Mouse (Mus musculus) heart, embryonic 15.5 days (tissue): ENCODE data around the gene Dyx1c1. TPM values are rescaled to one million over a fixed set of nuclear protein-coding genes. Genes with fewer than 3 reads are reported as not detected.
A peak's percentile ranks its signal among the peaks of the same experiment; 100 is the strongest.

Experiments
- ATAC-seq: fragments of 200-750 bp; cut with Nextera tagmentation; replicated peaks from 2 replicates; pipeline ENCODE4 v1.8.0; 2017; ENCODE audit warnings: low read depth, moderate TSS enrichment; ENCODE audit not compliant: insufficient number of reproducible peaks, insufficient read depth, low FRiP score
- H3K27ac ChIP-seq: fragments of 300-500 bp; sonication (generic); 2 replicates; pipeline ENCODE4 v1.5.1; 2015; ENCODE audit warnings: mild to moderate bottlenecking, inconsistent platforms
- H3K27me3 ChIP-seq: fragments of 300-500 bp; sonication (generic); 2 replicates; pipeline ENCODE4 v1.6.1; 2015; ENCODE audit warnings: inconsistent platforms
- H3K36me3 ChIP-seq: fragments of 300-500 bp; sonication (generic); 2 replicates; pipeline ENCODE4 v1.6.1; 2015; ENCODE audit warnings: mild to moderate bottlenecking, inconsistent platforms
- H3K4me1 ChIP-seq: fragments of 300-500 bp; sonication (generic); replicated peaks from 2 replicates; pipeline ENCODE4 v1.6.1; 2015; ENCODE audit warnings: inconsistent platforms
- H3K4me2 ChIP-seq: fragments of 300-500 bp; sonication (generic); 2 replicates; pipeline ENCODE4 v1.6.1; 2015; ENCODE audit warnings: inconsistent platforms, mild to moderate bottlenecking, moderate library complexity
- H3K4me3 ChIP-seq: fragments of 300-500 bp; sonication (generic); 2 replicates; pipeline ENCODE4 v1.5.1; 2015; ENCODE audit warnings: mild to moderate bottlenecking, inconsistent platforms
- H3K9ac ChIP-seq: fragments of 300-500 bp; sonication (generic); 2 replicates; pipeline ENCODE4 v1.6.1; 2015; ENCODE audit warnings: mild to moderate bottlenecking, inconsistent platforms
- H3K9me3 ChIP-seq: fragments of 300-500 bp; sonication (generic); replicated peaks from 2 replicates; pipeline ENCODE4 v1.6.1; 2016; ENCODE audit warnings: inconsistent platforms
- WGBS: fragments of 180-500 bp; shearing (Covaris S2); methylation state at CpG from one replicate; pipeline ENCODE4 v1.1.7; 2015; ENCODE audit warnings: mixed read lengths; 5-methylcytosine and 5-hydroxymethylcytosine counted together
- polyA plus RNA-seq: library from polyadenylated mRNA; unstranded; fragments of >200 nt; fragmentation: Nextera tagmentation; extraction: Ambion mirVana; gene quantifications from 2 replicates; pipeline ENCODE4 v1.2.1, GENCODE M21; 2015

Gene Dyx1c1
- 0.58 and 0.85 TPM in 2 replicates for polyA plus RNA-seq

GRCm38 (mm10) chr9:72958521-72959450 lies at the start of gene Dyx1c1, which contains the start of gene Gm44503:
Dyx1c1 (plus strand) TSS chr9:72958785.
Gm44503 (plus strand) TSS chr9:72958852.
- H3K9me3 ChIP-seq: no peaks in the 10 kb centered on the region
- no peaks in the 10 kb centered on the region for H3K27me3 ChIP-seq
- H3K27ac ChIP-seq: peak within 1 kb of the TSS; percentile 25
- peak within 1 kb of the TSS; percentile 70 for H3K4me3 ChIP-seq
- peak within 1 kb of the TSS; percentile 56 for H3K9ac ChIP-seq
- peak; percentile 75 for ATAC-seq
- H3K36me3 ChIP-seq: no peaks in the 10 kb centered on the region
- peaks cover 6% of the 10 kb centered on the region for H3K4me1 ChIP-seq
- peak within 1 kb of the TSS; percentile 75 for H3K4me2 ChIP-seq
- WGBS: 2% methylated on average over 43 of the region's 43 CpGs

GRCm38 (mm10) chr9:72911381-72911780 lies 47.2 kb upstream of the Dyx1c1 start:
- Histone ChIP-seq H3K9me3 (no peaks in the 10 kb centered on the region), H3K36me3 (peaks cover 2% of the 10 kb centered on the region; the same call in 1 of the 2 replicates), H3K4me3 (no peak overlapping the region), H3K4me1 (0 out of 2 replicates have a peak, but pooled peaks cover 2% of the 10 kb centered on the region), H3K9ac (no peak overlapping the region), H3K27me3 (no peaks in the 10 kb centered on the region), H3K27ac (no peak overlapping the region), H3K4me2 (no peak overlapping the region)
- 85% methylated on average over 2 of the region's 2 CpGs for WGBS
- no peak for ATAC-seq

GRCm38 (mm10) chr9:72913551-72913950 lies 45.0 kb upstream of the Dyx1c1 start:
- no peak for ATAC-seq
- Histone ChIP-seq H3K36me3 (peaks cover 2% of the 10 kb centered on the region; the same call in 1 of the 2 replicates), H3K9ac (no peak overlapping the region), H3K27me3 (no peaks in the 10 kb centered on the region), H3K4me3 (no peak overlapping the region), H3K9me3 (no peaks in the 10 kb centered on the region), H3K4me2 (peak overlapping the region; percentile 25; the same call in 1 of the 2 replicates), H3K27ac (no peak overlapping the region), H3K4me1 (0 out of 2 replicates have a peak, but pooled peaks cover 2% of the 10 kb centered on the region)
- 55% methylated on average over 6 of the region's 6 CpGs for WGBS

GRCm38 (mm10) chr9:72915728-72916127 lies 42.9 kb upstream of the Dyx1c1 start:
- Histone ChIP-seq H3K27me3 (no peaks in the 10 kb centered on the region), H3K4me3 (no peak overlapping the region), H3K36me3 (peaks cover 2% of the 10 kb centered on the region; the same call in 1 of the 2 replicates), H3K9ac (no peak overlapping the region), H3K4me2 (no peak overlapping the region), H3K27ac (no peak overlapping the region), H3K4me1 (0 out of 2 replicates have a peak, but pooled peaks cover 2% of the 10 kb centered on the region), H3K9me3 (no peaks in the 10 kb centered on the region)
- ATAC-seq: no peak
- WGBS: 39% methylated on average over 7 of the region's 7 CpGs

GRCm38 (mm10) chr9:72923068-72923467 lies 35.5 kb upstream of the Dyx1c1 start:
- no peak overlapping the region for H3K9ac ChIP-seq
- ATAC-seq: no peak
- peaks cover 11% of the 10 kb centered on the region; the same call in 1 of the 2 replicates for H3K27me3 ChIP-seq
- H3K4me2 ChIP-seq: no peak overlapping the region
- no peak overlapping the region for H3K27ac ChIP-seq
- H3K4me3 ChIP-seq: no peak overlapping the region
- peaks cover 10% of the 10 kb centered on the region; the same call in 1 of the 2 replicates for H3K4me1 ChIP-seq
- H3K36me3 ChIP-seq: no peaks in the 10 kb centered on the region
- no peaks in the 10 kb centered on the region for H3K9me3 ChIP-seq
- WGBS: 94% methylated on average over 3 of the region's 3 CpGs

GRCm38 (mm10) chr9:72925021-72925934 lies 33.3 kb upstream of the Dyx1c1 start, which contains the start of gene Pygo1:
Pygo1 (plus strand) TSS chr9:72925645.
- peak within 1 kb of the TSS; percentile 98 for H3K4me2 ChIP-seq
- WGBS: under 1% methylated on average over 95 of the region's 108 CpGs
- H3K36me3 ChIP-seq: no peaks in the 10 kb centered on the region
- H3K9ac ChIP-seq: peak within 1 kb of the TSS; percentile 85
- H3K27me3 ChIP-seq: peaks cover 11% of the 10 kb centered on the region; the same call in 1 of the 2 replicates
- H3K9me3 ChIP-seq: no peaks in the 10 kb centered on the region
- peak within 1 kb of the TSS; percentile 72 for H3K27ac ChIP-seq
- H3K4me1 ChIP-seq: peaks cover 10% of the 10 kb centered on the region; the same call in 1 of the 2 replicates
- peak within 1 kb of the TSS; percentile 78 for H3K4me3 ChIP-seq
- ATAC-seq: peak; percentile 72

- Histone ChIP-seq H3K4me3 (peak overlapping the region; percentile 78), H3K36me3 (no peaks in the 10 kb centered on the region), H3K9ac (peak overlapping the region; percentile 85), H3K4me2 (peak overlapping the region; percentile 98), H3K4me1 (peaks cover 10% of the 10 kb centered on the region; the same call in 1 of the 2 replicates), H3K27ac (peak overlapping the region; percentile 72), H3K9me3 (no peaks in the 10 kb centered on the region), H3K27me3 (peaks cover 11% of the 10 kb centered on the region; the same call in 1 of the 2 replicates)
- no peak; the same call in 1 of the 2 replicates for ATAC-seq
- WGBS: 4% methylated on average over 20 of the region's 20 CpGs
These were observed 32.7 kb upstream of the Dyx1c1 start for GRCm38 (mm10) chr9:72925935-72926258.

- Histone ChIP-seq H3K4me2 (no peak overlapping the region), H3K9me3 (no peaks in the 10 kb centered on the region), H3K27me3 (peaks cover 4% of the 10 kb centered on the region; the same call in 1 of the 2 replicates), H3K4me1 (peaks cover 5% of the 10 kb centered on the region; the same call in 1 of the 2 replicates), H3K27ac (no peak overlapping the region), H3K4me3 (no peak overlapping the region), H3K36me3 (no peaks in the 10 kb centered on the region), H3K9ac (no peak overlapping the region)
- ATAC-seq: no peak
- WGBS: 77% methylated on average over 13 of the region's 13 CpGs
These were observed 27.3 kb upstream of the Dyx1c1 start for GRCm38 (mm10) chr9:72931166-72931790.

GRCm38 (mm10) chr9:72935309-72935708 lies 23.3 kb upstream of the Dyx1c1 start:
- Histone ChIP-seq H3K4me2 (no peak overlapping the region), H3K9ac (no peak overlapping the region), H3K4me1 (no peaks in the 10 kb centered on the region), H3K27me3 (no peaks in the 10 kb centered on the region), H3K36me3 (no peaks in the 10 kb centered on the region), H3K9me3 (no peaks in the 10 kb centered on the region), H3K27ac (no peak overlapping the region), H3K4me3 (no peak overlapping the region)
- 81% methylated on average over 4 of the region's 4 CpGs for WGBS
- no peak for ATAC-seq

GRCm38 (mm10) chr9:72936301-72936700 lies 22.3 kb upstream of the Dyx1c1 start:
- Histone ChIP-seq H3K27ac (no peak overlapping the region), H3K4me2 (no peak overlapping the region), H3K36me3 (no peaks in the 10 kb centered on the region), H3K4me1 (no peaks in the 10 kb centered on the region), H3K9ac (no peak overlapping the region), H3K9me3 (no peaks in the 10 kb centered on the region), H3K27me3 (no peaks in the 10 kb centered on the region), H3K4me3 (no peak overlapping the region)
- WGBS: 68% methylated on average over 2 of the region's 2 CpGs
- no peak for ATAC-seq
